Mouse (Mus musculus) embryonic fibroblast, embryonic 13.5 days (primary cell): ENCODE measurements around the gene Pnma1.

Source experiments
- CTCF ChIP-seq: IDR thresholded peaks from 2 replicates; pipeline ENCODE4 v1.5.1; 2011; ENCODE audit warnings: mild to moderate bottlenecking, control low read depth, low read length, moderate library complexity, borderline replicate concordance; ENCODE audit not compliant: insufficient read depth
- POLR2A ChIP-seq: IDR thresholded peaks from 2 replicates; pipeline ENCODE4 v1.6.1; 2011; ENCODE audit warnings: low read depth, mild to moderate bottlenecking, control low read depth, low read length, moderate library complexity

DNA sequence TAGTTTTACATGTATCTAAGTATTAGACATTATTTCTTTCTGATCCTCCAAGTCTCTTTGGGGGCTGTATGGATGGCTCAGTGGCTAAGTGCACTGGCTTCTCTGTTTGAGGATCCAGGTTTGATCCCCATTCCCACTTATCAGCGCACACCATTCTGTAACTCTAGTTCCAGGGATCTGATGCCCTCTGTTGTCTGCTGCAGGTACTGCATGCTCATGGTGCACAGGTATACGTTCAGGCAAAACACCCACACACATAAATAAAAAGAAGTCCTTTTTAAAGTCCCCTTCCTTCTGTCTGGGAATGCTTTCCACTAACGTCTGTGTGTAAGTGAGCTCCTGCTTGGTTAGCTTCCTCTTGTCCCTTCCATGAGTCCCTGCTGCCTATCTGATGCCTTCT is 16.0 kb downstream of the Pnma1 start:
- TF ChIP-seq POLR2A, result no peak
- TF ChIP-seq CTCF, result peak; percentile 41; the same call in 1 of the 2 replicates
